Mouse (Mus musculus) forebrain, embryonic 14.5 days (tissue): ENCODE data around the gene Hexim1. TPM values are rescaled to one million over a fixed set of nuclear protein-coding genes. Genes with fewer than 3 reads are reported as not detected.

Experiments used
- ATAC-seq: fragments of 200-750 bp; cut with Nextera tagmentation; 2 replicates; pipeline ENCODE4 v1.8.0; 2017; ENCODE audit warnings: mild to moderate bottlenecking, moderate library complexity
- DNase-seq: peaks from one replicate; pipeline ENCODE4 v3.0.0-alpha.2; 2015; ENCODE audit warnings: low spot score
- H3K27ac ChIP-seq: fragments of 300-500 bp; sonication (generic); 2 replicates; pipeline ENCODE4 v1.5.1; 2014; ENCODE audit warnings: low read depth, mild to moderate bottlenecking, control low read depth, low read length, moderate library complexity
- H3K27me3 ChIP-seq: fragments of 300-500 bp; sonication (generic); replicated peaks from 2 replicates; pipeline ENCODE4 v1.6.1; 2014; ENCODE audit warnings: low read length, control low read depth, mixed read lengths; ENCODE audit not compliant: control insufficient read depth, insufficient read depth
- H3K36me3 ChIP-seq: fragments of 300-500 bp; sonication (generic); 2 replicates; pipeline ENCODE4 v1.6.1; 2014; ENCODE audit warnings: low read length, control low read depth; ENCODE audit not compliant: control insufficient read depth, insufficient read depth
- H3K4me1 ChIP-seq: fragments of 300-500 bp; sonication (generic); 2 replicates; pipeline ENCODE4 v1.6.1; 2014; ENCODE audit warnings: antibody characterized with exemption, low read length, control low read depth; ENCODE audit not compliant: control insufficient read depth, insufficient read depth
- H3K4me2 ChIP-seq: fragments of 300-500 bp; sonication (generic); 2 replicates; pipeline ENCODE4 v1.6.1; 2014; ENCODE audit warnings: mild to moderate bottlenecking, control low read depth, low read length
- H3K4me3 ChIP-seq: fragments of 300-500 bp; sonication (generic); 2 replicates; pipeline ENCODE4 v1.5.1; 2014; ENCODE audit warnings: low read depth, low read length, control low read depth
- H3K9ac ChIP-seq: fragments of 300-500 bp; sonication (generic); 2 replicates; pipeline ENCODE4 v1.6.1; 2014; ENCODE audit warnings: mild to moderate bottlenecking, low read length, control low read depth, moderate library complexity
- H3K9me3 ChIP-seq: fragments of 300-500 bp; sonication (generic); replicated peaks from 2 replicates; pipeline ENCODE4 v1.6.1; 2016; ENCODE audit warnings: low read length, control low read depth, mixed read lengths; ENCODE audit not compliant: control insufficient read depth
- WGBS: fragments of 180-500 bp; shearing (Covaris S2); extraction: QIAGEN DNeasy Blood & Tissue Kit; methylation state at CpG from one replicate; pipeline ENCODE4 v1.1.7; 2014; 5-methylcytosine and 5-hydroxymethylcytosine counted together
- polyA plus RNA-seq: library from polyadenylated mRNA; unstranded; fragments of >200 nt; fragmentation: Nextera tagmentation; extraction: Ambion mirVana; gene quantifications from 2 replicates; pipeline ENCODE4 v1.2.1, GENCODE M21; 2014

Gene Hexim1
- polyA plus RNA-seq, 1 experiment from 2014 or later, result 4.8 TPM

DNA sequence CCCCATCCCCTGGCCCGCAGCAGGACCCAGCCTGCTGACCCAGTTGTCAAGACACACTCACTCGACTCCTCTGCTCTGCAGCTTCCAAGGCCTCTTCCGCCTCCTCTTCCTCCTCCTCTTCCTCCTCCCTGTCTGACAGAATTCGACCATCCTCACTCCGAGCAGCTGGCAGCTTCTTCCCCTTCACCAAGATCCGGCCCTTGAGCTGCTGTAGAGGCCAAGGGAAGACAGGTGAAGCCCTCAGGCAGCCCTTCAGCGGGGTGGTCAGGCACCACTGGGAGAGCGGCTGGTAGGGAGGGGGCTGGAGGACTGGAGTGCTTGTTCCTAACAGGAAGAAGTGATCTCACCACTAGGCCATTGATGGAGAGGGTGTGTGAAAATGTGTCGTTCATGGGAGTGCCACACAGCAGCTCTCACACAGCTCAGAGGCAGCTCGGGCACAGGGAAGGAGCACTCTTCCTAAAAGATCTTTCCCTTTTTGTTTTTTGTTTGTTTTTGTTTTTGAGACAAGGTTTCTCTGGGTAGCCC is 41.2 kb upstream of the Hexim1 start:
- 25% methylated on average over 10 of the region's 10 CpGs for WGBS
- Histone ChIP-seq H3K4me2 (no peak overlapping the region), H3K9me3 (no peaks in the 10 kb centered on the region), H3K27ac (no peak overlapping the region), H3K9ac (no peak overlapping the region), H3K27me3 (peaks cover 2% of the 10 kb centered on the region; the same call in 1 of the 2 replicates), H3K4me3 (no peak overlapping the region), H3K4me1 (no peaks in the 10 kb centered on the region), H3K36me3 (peaks cover 9% of the 10 kb centered on the region; the same call in 1 of the 2 replicates)
- ATAC-seq (no peak), DNase-seq (no peak)

DNA sequence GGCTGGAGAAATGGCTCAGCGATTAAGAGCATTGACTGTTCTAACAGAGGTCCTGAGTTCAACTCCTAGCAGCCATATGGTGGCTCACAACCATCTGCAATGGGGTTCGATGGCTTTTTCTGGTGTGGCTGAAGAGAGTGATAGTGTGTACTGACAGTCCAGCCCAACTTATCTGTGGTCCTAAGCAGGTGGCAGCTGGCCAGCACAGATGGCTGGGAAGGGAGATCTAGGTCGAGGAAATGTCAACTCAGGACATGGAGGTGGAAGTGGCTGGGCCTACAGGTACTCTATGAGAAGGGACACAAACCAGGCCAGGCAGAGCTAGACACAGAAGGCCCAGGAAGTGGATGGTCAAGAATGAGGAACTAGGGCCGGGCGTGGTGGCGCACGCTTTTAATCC is 40.0 kb upstream of the Hexim1 start:
- 90% methylated on average over 7 of the region's 7 CpGs for WGBS

DNA sequence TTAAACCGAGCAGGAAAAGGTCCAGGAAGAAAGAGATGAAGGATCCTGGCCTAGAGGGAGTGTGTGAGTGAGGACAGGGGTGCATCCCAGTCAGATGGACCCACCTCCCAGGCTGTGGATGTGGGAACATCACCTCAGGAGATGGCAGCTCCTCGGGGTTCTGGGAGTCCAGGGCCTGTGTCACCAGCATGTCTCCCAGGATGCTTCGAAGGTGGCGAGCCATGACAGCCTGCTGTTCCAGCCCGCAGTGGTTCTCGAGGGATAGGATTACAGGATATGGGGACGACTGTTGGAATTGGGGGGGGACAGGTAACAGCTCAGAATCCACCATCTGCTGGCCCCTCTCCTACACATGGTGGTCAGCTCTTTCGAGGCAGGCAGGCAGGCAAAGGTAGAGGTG is 39.5 kb upstream of the Hexim1 start:
- 92% methylated on average over 8 of the region's 8 CpGs for WGBS
- DNase-seq, result no peak
- no peak overlapping the region for H3K9ac ChIP-seq

More for the DNA sequence above, 40.0 kb upstream of the Hexim1 start:
- Histone ChIP-seq H3K27ac (no peak overlapping the region), H3K27me3 (peaks cover 13% of the 10 kb centered on the region), H3K4me3 (no peak overlapping the region), H3K9me3 (no peaks in the 10 kb centered on the region), H3K4me1 (peaks cover 4% of the 10 kb centered on the region; the same call in 1 of the 2 replicates), H3K36me3 (no peaks in the 10 kb centered on the region), H3K9ac (no peak overlapping the region), H3K4me2 (no peak overlapping the region)
- DNase-seq, result no peak
- no peak for ATAC-seq

DNA sequence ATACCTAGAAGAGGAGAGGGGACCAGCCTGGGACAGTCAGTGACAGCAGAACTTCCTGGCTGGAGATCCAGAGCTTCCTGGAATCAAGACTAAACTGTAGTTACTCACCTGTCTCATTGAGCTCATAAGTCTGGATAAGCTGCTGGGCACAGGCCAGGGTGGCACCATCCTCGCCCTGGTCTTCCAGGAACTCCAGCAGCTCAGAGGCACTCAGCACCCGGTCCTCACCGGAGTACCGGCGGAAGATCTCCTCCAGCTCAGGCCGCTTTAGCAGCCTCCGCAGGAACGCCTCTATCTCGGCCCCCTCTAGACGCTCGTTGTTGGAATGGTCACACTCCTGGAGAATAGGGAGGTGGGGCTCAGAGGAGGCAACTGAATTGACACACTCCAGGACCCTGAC is 37.9 kb upstream of the Hexim1 start:
- Histone ChIP-seq H3K9me3 (no peaks in the 10 kb centered on the region), H3K4me1 (peaks cover 4% of the 10 kb centered on the region; the same call in 1 of the 2 replicates), H3K36me3 (no peaks in the 10 kb centered on the region), H3K27ac (no peak overlapping the region), H3K27me3 (peaks cover 22% of the 10 kb centered on the region), H3K9ac (no peak overlapping the region), H3K4me3 (no peak overlapping the region), H3K4me2 (no peak overlapping the region)
- 79% methylated on average over 11 of the region's 11 CpGs for WGBS
- ATAC-seq, result no peak
- no peak for DNase-seq

More for the DNA sequence above, 39.5 kb upstream of the Hexim1 start:
- H3K27me3 ChIP-seq, result peaks cover 17% of the 10 kb centered on the region
- peaks cover 4% of the 10 kb centered on the region; the same call in 1 of the 2 replicates for H3K4me1 ChIP-seq
- no peaks in the 10 kb centered on the region for H3K36me3 ChIP-seq
- no peak overlapping the region for H3K27ac ChIP-seq
- H3K4me2 ChIP-seq, result no peak overlapping the region
- H3K4me3 ChIP-seq, result no peak overlapping the region
- ATAC-seq, result no peak
- no peaks in the 10 kb centered on the region for H3K9me3 ChIP-seq

DNA sequence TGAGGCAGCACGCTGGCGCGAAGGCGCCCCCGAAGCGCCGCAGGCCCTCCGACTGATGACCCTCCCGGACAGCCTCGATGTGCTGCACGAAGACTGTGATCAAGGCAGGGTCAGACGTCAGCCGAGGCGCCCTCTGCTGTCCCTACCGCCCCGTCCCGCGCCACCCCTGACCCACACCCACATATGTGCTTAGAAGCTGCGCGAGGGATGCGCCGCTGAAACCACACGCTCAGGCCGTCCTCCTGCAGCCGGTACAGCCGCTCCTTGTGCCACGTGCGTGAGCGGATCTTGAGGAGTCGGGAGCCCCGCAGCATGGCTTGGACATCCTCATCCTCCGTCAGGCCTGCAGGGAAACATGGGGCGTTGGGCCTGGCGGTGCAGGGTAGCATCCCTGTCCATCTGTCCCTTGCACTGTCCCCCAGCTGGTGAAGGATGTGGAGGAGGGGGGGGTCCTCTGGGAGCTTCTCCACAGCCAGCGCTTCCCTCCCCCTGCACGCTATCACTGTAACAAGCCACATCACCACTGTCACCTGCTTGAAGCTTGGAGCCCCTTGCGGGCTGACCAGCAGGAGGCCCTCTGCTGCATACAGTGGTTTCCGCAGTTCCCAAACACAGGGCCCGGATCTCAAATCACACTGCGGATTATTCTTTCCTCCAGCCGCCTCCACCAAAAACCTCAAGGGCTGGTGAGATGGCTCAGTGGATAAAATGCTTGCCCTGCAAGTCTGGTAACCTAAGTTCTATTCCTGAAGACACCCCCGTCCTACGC is 35.5 kb upstream of the Hexim1 start:
- Histone ChIP-seq H3K36me3 (no peaks in the 10 kb centered on the region), H3K4me1 (peaks cover 4% of the 10 kb centered on the region; the same call in 1 of the 2 replicates), H3K27me3 (peaks cover 22% of the 10 kb centered on the region), H3K9me3 (no peaks in the 10 kb centered on the region), H3K9ac (peak overlapping the region; percentile 37), H3K4me2 (peak overlapping the region; percentile 50), H3K4me3 (peak overlapping the region; percentile 21), H3K27ac (no peak overlapping the region)
- ATAC-seq (0 out of 2 replicates have a peak, but pooled peaks have one; percentile 32), DNase-seq (peak; percentile 32)
- 2% methylated on average over 42 of the region's 43 CpGs for WGBS

DNA sequence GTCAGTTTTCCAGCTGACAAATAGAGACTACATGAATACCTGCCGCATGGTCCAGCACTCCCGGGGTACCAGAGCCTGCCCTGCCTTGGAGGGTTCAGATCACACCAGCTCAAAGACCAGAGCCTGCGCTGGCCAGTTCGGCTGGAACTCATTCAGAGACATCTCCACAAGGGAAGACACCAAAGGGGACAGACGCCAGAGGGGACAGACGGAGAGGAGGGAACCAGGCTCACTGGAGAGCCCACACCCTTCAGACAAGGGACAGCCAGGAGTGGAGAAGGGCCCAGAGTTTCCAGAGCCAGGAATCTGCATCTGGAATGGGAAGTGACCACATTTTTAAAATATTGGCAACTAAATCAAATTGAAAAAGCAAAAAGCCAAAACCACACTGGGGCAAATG is 34.4 kb upstream of the Hexim1 start:
- DNase-seq (no peak), ATAC-seq (no peak)
- H3K36me3 ChIP-seq, result no peaks in the 10 kb centered on the region
- 57% methylated on average over 6 of the region's 6 CpGs for WGBS
- no peak overlapping the region for H3K9ac ChIP-seq
- H3K4me3 ChIP-seq, result no peak overlapping the region
- H3K27me3 ChIP-seq, result peaks cover 22% of the 10 kb centered on the region
- H3K4me1 ChIP-seq, result peaks cover 4% of the 10 kb centered on the region; the same call in 1 of the 2 replicates
- H3K27ac ChIP-seq, result no peak overlapping the region
- no peak overlapping the region for H3K4me2 ChIP-seq
- H3K9me3 ChIP-seq, result no peaks in the 10 kb centered on the region

DNA sequence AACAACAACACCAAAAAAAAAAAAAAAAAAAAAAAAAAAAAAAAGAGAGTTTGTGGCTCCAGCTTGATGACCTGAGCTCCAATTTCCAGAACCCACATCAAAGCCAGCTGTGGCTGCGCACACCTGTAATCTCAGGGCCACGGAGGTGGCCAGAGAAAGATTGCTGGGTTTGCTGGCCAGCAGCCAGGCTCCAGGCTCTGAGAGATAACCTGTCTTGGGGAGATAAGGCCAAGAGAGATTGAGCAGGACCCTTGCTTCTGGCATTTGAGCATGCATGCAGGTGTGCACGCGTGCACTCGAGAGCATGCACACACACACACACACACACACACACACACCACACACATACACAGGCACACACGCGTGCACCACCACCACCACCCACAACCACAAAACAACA is 22.7 kb upstream of the Hexim1 start:
- Histone ChIP-seq H3K9ac (no peak overlapping the region), H3K36me3 (no peaks in the 10 kb centered on the region), H3K4me1 (no peaks in the 10 kb centered on the region), H3K9me3 (no peaks in the 10 kb centered on the region), H3K27me3 (no peaks in the 10 kb centered on the region), H3K4me3 (no peak overlapping the region), H3K4me2 (no peak overlapping the region), H3K27ac (no peak overlapping the region)
- no peak for ATAC-seq
- DNase-seq, result no peak
- WGBS, result 96% methylated on average over 7 of the region's 7 CpGs

DNA sequence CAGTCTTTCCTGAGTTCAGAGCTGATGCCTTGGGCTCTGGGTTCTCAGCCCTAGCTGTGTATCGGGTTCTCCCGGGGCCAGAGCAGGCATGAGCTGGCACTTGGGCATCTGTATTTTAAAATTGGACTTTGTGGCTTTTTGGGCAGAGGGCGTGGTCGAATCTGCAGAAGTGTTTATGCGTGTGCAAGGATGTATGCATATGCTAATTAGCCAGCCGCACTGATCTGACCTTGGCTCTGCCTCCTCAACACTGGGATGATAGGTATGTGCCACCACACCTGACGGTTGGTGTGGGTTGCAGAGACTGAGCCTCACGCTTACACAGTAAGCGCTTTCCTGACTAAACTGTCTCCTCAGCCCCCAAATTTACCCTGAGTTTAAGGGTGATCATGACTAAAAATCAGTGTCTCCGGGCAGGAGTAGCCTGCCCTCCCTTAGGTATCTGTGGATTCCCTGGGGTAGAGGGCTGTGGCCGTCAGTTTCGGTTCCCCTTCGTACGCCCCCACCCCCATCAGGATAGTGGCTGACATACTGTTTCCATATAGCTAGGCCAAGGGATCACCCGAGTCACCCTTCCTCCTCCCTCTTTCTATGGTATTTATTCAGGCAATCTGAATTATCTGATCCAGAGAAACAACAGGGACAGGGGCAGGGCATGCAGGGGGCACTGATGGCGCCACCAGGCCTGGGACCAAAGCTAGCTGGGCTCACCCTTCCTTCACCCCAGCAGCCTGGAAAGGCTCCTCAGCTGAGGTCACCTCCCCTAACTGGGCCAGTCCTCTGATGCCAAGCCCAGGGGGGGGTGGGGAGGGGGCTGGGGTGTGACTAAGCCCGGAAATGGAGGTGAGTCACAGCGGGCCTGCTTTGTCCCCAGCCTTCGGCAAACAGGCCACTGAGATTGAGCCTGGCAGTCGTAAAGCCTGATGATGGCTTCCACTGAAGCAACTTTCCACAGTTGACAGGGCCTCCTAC is 21.9 kb upstream of the Hexim1 start:
- H3K27me3 ChIP-seq, result peaks cover 4% of the 10 kb centered on the region; the same call in 1 of the 2 replicates
- no peak overlapping the region for H3K27ac ChIP-seq
- ATAC-seq (no peak), DNase-seq (no peak)
- H3K4me1 ChIP-seq, result no peaks in the 10 kb centered on the region; the same call in 1 of the 2 replicates
- no peaks in the 10 kb centered on the region for H3K9me3 ChIP-seq
- 76% methylated on average over 20 of the region's 20 CpGs for WGBS
- H3K36me3 ChIP-seq, result no peaks in the 10 kb centered on the region
- H3K4me2 ChIP-seq, result no peak overlapping the region
- no peak overlapping the region for H3K9ac ChIP-seq
- no peak overlapping the region for H3K4me3 ChIP-seq
